Mouse (Mus musculus) stomach, embryonic 16.5 days (tissue): ENCODE results near the gene Tenm3. TPM values are rescaled to one million over a fixed set of nuclear protein-coding genes. Genes with fewer than 3 reads are reported as not detected.
"Not testable (repeated sequence)": the region's sequence is repeated elsewhere in the genome, so short reads cannot be mapped to it uniquely, and the experiment has no call there.

Experiments used
- ATAC-seq: fragments of 200-750 bp; cut with Nextera tagmentation; 2 replicates; pipeline ENCODE4 v1.8.0; 2017; ENCODE audit warnings: moderate number of reproducible peaks, moderate TSS enrichment; ENCODE audit not compliant: insufficient read depth, low FRiP score
- H3K27ac ChIP-seq: fragments of 300-500 bp; sonication (generic); 2 replicates; pipeline ENCODE4 v1.5.1; 2014; ENCODE audit warnings: low read length
- H3K27me3 ChIP-seq: fragments of 300-500 bp; sonication (generic); 2 replicates; pipeline ENCODE4 v1.6.1; 2014; ENCODE audit warnings: low read length, control low read depth, mixed read lengths; ENCODE audit not compliant: control insufficient read depth, insufficient read depth
- H3K36me3 ChIP-seq: fragments of 300-500 bp; sonication (generic); 2 replicates; pipeline ENCODE4 v1.6.1; 2014; ENCODE audit warnings: low read length; ENCODE audit not compliant: control insufficient read depth, insufficient read depth
- H3K4me1 ChIP-seq: fragments of 300-500 bp; sonication (generic); 2 replicates; pipeline ENCODE4 v1.6.1; 2014; ENCODE audit warnings: low read length, control low read depth, mixed read lengths; ENCODE audit not compliant: control insufficient read depth, insufficient read depth
- H3K4me2 ChIP-seq: fragments of 300-500 bp; sonication (generic); 2 replicates; pipeline ENCODE4 v1.6.1; 2014; ENCODE audit warnings: low read depth, low read length, mixed read lengths
- H3K4me3 ChIP-seq: fragments of 300-500 bp; sonication (generic); replicated peaks from 2 replicates; pipeline ENCODE4 v1.5.1; 2014; ENCODE audit warnings: mild to moderate bottlenecking, low read length
- H3K9ac ChIP-seq: fragments of 300-500 bp; sonication (generic); 2 replicates; pipeline ENCODE4 v1.6.1; 2014; ENCODE audit warnings: low read length
- H3K9me3 ChIP-seq: fragments of 300-500 bp; sonication (generic); replicated peaks from 2 replicates; pipeline ENCODE4 v1.6.1; 2016; ENCODE audit warnings: low read length, control low read depth; ENCODE audit not compliant: control insufficient read depth
- WGBS: fragments of 180-500 bp; shearing (Covaris S2); extraction: QIAGEN DNeasy Blood & Tissue Kit; methylation state at CpG from one replicate; pipeline ENCODE4 v1.1.7; 2014; 5-methylcytosine and 5-hydroxymethylcytosine counted together
- polyA plus RNA-seq: library from polyadenylated mRNA; unstranded; fragments of >200 nt; fragmentation: Nextera tagmentation; extraction: Ambion mirVana; gene quantifications from 2 replicates; pipeline ENCODE4 v1.2.1, GENCODE M21; 2015

Gene Tenm3
- polyA plus RNA-seq, 1 experiment from 2014 or later = 12.5 TPM

DNA sequence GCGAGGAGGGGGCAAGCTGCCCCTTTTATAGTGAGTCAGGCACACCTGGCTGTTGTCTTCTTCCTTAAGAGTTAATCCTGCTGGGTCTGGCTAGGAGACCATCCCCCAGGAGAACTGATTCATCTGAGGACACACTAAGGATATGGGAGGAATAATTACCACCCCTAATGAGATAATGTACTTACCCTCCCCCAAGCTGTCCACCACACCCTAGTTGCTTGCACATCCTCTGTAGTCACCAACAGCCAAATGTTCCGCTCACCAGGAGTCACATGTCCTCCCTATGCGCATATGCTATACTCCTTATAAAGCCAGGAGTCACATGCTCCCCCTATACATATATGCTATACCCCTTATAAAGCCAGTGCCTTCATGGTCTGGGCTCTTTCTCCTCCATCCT lies 662.8 kb downstream of the Tenm3 start:
- 87% methylated on average over 3 of the region's 3 CpGs for WGBS
- H3K9ac ChIP-seq = no peak overlapping the region
- no peaks in the 10 kb centered on the region for H3K27me3 ChIP-seq
- no peaks in the 10 kb centered on the region for H3K36me3 ChIP-seq
- no peak overlapping the region for H3K4me2 ChIP-seq
- H3K4me1 ChIP-seq = no peaks in the 10 kb centered on the region
- H3K4me3 ChIP-seq = no peak overlapping the region
- no peak overlapping the region for H3K27ac ChIP-seq
- no peaks in the 10 kb centered on the region for H3K9me3 ChIP-seq
- ATAC-seq = no peak

DNA sequence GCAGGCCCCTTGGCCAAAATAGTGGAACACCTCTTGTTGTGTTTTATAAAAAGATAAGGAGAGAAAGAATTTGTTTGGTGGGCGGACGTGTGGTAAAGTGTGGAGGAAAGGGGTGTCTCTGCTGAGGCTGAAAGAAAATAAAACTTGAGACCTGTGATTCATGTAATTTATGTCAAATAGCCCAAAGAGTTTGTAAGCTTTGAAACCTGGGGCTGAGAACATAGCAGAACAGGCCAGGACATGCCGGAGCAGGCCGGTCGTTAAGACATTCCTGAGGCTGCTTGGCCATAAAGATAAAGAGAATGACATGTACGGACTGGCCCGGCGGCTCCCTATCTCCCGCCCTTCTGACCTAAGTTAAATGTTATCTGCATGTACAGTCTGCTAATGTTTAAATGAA lies 663.6 kb downstream of the Tenm3 start:
- H3K9me3 ChIP-seq, H3K4me1 ChIP-seq, H3K4me2 ChIP-seq, ATAC-seq, H3K4me3 ChIP-seq, H3K36me3 ChIP-seq, H3K27ac ChIP-seq, H3K27me3 ChIP-seq, H3K9ac ChIP-seq: not testable (repeated sequence)
- WGBS = 88% methylated on average over 9 of the region's 9 CpGs

DNA sequence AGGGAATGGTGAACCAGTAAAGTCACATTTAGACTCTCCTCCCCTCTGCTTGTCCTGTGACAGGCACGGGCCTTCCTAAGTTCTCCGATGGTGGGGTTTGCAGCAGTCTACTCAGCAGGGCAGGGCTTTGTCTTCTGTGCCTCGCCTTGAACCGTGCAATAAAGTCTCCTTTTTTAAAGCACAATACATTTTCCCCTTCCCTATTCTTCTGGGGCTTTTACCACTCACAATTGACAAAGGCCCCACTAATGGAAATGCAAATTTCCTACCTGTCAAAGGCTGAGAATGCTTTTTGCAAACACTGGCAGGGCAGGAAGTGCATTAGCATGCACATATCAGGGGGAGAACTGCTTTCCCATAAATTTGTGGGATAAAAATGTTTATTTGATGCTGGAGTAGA lies 664.8 kb downstream of the Tenm3 start:
- H3K27ac ChIP-seq = no peak overlapping the region
- no peak overlapping the region for H3K4me2 ChIP-seq
- no peaks in the 10 kb centered on the region for H3K9me3 ChIP-seq
- H3K36me3 ChIP-seq = no peaks in the 10 kb centered on the region
- ATAC-seq = no peak
- H3K4me3 ChIP-seq = no peak overlapping the region
- H3K9ac ChIP-seq = no peak overlapping the region
- H3K4me1 ChIP-seq = no peaks in the 10 kb centered on the region
- WGBS = 49% methylated on average over 4 of the region's 4 CpGs
- H3K27me3 ChIP-seq = no peaks in the 10 kb centered on the region

DNA sequence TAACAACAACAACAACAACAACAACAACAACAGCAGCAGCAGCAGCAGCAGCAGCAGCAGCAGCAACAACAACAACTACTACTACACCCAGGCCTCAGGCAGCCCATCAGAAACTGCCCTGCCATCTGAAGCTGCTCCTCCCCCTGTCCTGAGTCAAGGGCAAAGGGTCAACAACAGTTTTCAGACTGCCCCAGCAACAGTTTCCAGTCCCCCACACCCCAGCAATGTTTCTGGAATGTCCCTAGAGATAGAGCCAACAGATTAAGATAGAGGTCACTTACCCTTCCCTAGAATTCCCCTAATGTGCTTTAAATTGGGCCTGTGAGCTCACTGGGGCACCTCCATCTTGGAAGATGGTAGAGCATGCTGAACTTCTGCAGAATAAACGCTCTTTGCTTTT lies 665.9 kb downstream of the Tenm3 start:
- no peak for ATAC-seq

More for the DNA sequence above, 665.9 kb downstream of the Tenm3 start:
- Histone ChIP-seq H3K9ac (no peak overlapping the region), H3K4me2 (no peak overlapping the region), H3K4me1 (no peaks in the 10 kb centered on the region), H3K4me3 (no peak overlapping the region), H3K27me3 (no peaks in the 10 kb centered on the region), H3K9me3 (no peaks in the 10 kb centered on the region), H3K27ac (no peak overlapping the region), H3K36me3 (no peaks in the 10 kb centered on the region)
- 94% methylated on average over 1 of the region's 1 CpGs for WGBS
